Mouse (Mus musculus): ENCODE measurements at regions not wholly inside any gene's neighbourhood (a gene's known extent, or its start where the extent isn't known, plus 50 kb on each side); places are given as distances from the start of the nearest gene placed in this dataset.
"Not testable (repeated sequence)": the region's sequence is repeated elsewhere in the genome, so short reads cannot be mapped to it uniquely, and the experiment has no call there.

- no peaks in the 10 kb centered on the region for H3K36me3 ChIP-seq (ENCODE audit: insufficient read depth, low read length)
- 84% methylated on average over 6 of the region's 6 CpGs for WGBS
- TF ChIP-seq CTCF (IDR thresholded peaks at IDR 0.05) = no peak
- DNase-seq (ENCODE audit: low spot score) (no peak), ATAC-seq (ENCODE audit: low FRiP score) (no peak)
- no peak overlapping the region for H3K27ac ChIP-seq (ENCODE audit: low read depth, low read length)
- H3K27me3 ChIP-seq (ENCODE audit: insufficient read depth, low read length) = no peaks in the 10 kb centered on the region
- no peak overlapping the region for H3K4me2 ChIP-seq (ENCODE audit: low read depth, low read length, poor library complexity, severe bottlenecking)
- H3K9me3 ChIP-seq (ENCODE audit: low read length) = no peaks in the 10 kb centered on the region
- H3K4me1 ChIP-seq (ENCODE audit: insufficient read depth, low read length) = no peaks in the 10 kb centered on the region
- no peak overlapping the region for H3K4me3 ChIP-seq (ENCODE audit: low read depth, low read length)
- H3K9ac ChIP-seq (replicated peaks; ENCODE audit: low read length, poor library complexity, severe bottlenecking) = no peak overlapping the region
Observed at GRCm38 (mm10) chr14:89642836-89643235, 1171.6 kb upstream of the Pcdh20 start.

- Histone ChIP-seq H3K9ac (replicated peaks; ENCODE audit: low read length, poor library complexity, severe bottlenecking) (no peak overlapping the region), H3K36me3 (ENCODE audit: insufficient read depth, low read length) (no peaks in the 10 kb centered on the region), H3K4me2 (ENCODE audit: low read depth, low read length, poor library complexity, severe bottlenecking) (no peak overlapping the region), H3K4me1 (ENCODE audit: insufficient read depth, low read length) (no peaks in the 10 kb centered on the region), H3K27ac (ENCODE audit: low read depth, low read length) (no peak overlapping the region), H3K27me3 (ENCODE audit: insufficient read depth, low read length) (no peaks in the 10 kb centered on the region), H3K4me3 (ENCODE audit: low read depth, low read length) (no peak overlapping the region), H3K9me3 (ENCODE audit: low read length) (no peaks in the 10 kb centered on the region)
- no peak; the same call in 1 of the 2 replicates for ATAC-seq (ENCODE audit: low FRiP score)
- DNase-seq (ENCODE audit: low spot score) = no peak
- 63% methylated on average over 6 of the region's 6 CpGs for WGBS
- TF ChIP-seq CTCF (IDR thresholded peaks at IDR 0.05) = no peak
Observed at GRCm38 (mm10) chr14:89639322-89639721, 1168.1 kb upstream of the Pcdh20 start.

GRCm38 (mm10) chr14:89636689-89637088 is 1165.5 kb upstream of the Pcdh20 start:
- WGBS = 62% methylated on average over 2 of the region's 2 CpGs
- Histone ChIP-seq H3K4me1 (ENCODE audit: insufficient read depth, low read length) (no peaks in the 10 kb centered on the region), H3K27me3 (ENCODE audit: insufficient read depth, low read length) (no peaks in the 10 kb centered on the region), H3K27ac (ENCODE audit: low read depth, low read length) (no peak overlapping the region), H3K36me3 (ENCODE audit: insufficient read depth, low read length) (no peaks in the 10 kb centered on the region), H3K9ac (replicated peaks; ENCODE audit: low read length, poor library complexity, severe bottlenecking) (no peak overlapping the region), H3K4me2 (ENCODE audit: low read depth, low read length, poor library complexity, severe bottlenecking) (no peak overlapping the region), H3K4me3 (ENCODE audit: low read depth, low read length) (no peak overlapping the region), H3K9me3 (ENCODE audit: low read length) (no peaks in the 10 kb centered on the region)
- no peak for TF ChIP-seq CTCF (IDR thresholded peaks at IDR 0.05)
- ATAC-seq (ENCODE audit: low FRiP score) (no peak), DNase-seq (ENCODE audit: low spot score) (no peak)

- Histone ChIP-seq H3K9ac (replicated peaks; ENCODE audit: low read length, poor library complexity, severe bottlenecking) (no peak overlapping the region), H3K27ac (ENCODE audit: low read depth, low read length) (no peak overlapping the region), H3K36me3 (ENCODE audit: insufficient read depth, low read length) (no peaks in the 10 kb centered on the region), H3K4me2 (ENCODE audit: low read depth, low read length, poor library complexity, severe bottlenecking) (no peak overlapping the region), H3K27me3 (ENCODE audit: insufficient read depth, low read length) (no peaks in the 10 kb centered on the region), H3K4me3 (ENCODE audit: low read depth, low read length) (no peak overlapping the region), H3K9me3 (ENCODE audit: low read length) (no peaks in the 10 kb centered on the region), H3K4me1 (ENCODE audit: insufficient read depth, low read length) (no peaks in the 10 kb centered on the region)
- TF ChIP-seq CTCF (IDR thresholded peaks at IDR 0.05) = no peak
- DNase-seq (ENCODE audit: low spot score) (no peak), ATAC-seq (ENCODE audit: low FRiP score) (no peak)
- 22% methylated on average over 1 of the region's 1 CpGs for WGBS
Observed at GRCm38 (mm10) chr14:89634559-89635124, 1163.4 kb upstream of the Pcdh20 start.

GRCm38 (mm10) chr14:89633654-89634053 is 1162.5 kb upstream of the Pcdh20 start:
- DNase-seq (ENCODE audit: low spot score) = no peak
- Histone ChIP-seq H3K4me1 (ENCODE audit: insufficient read depth, low read length) (no peaks in the 10 kb centered on the region), H3K27me3 (ENCODE audit: insufficient read depth, low read length) (no peaks in the 10 kb centered on the region), H3K27ac (ENCODE audit: low read depth, low read length) (no peak overlapping the region), H3K4me2 (ENCODE audit: low read depth, low read length, poor library complexity, severe bottlenecking) (no peak overlapping the region), H3K36me3 (ENCODE audit: insufficient read depth, low read length) (no peaks in the 10 kb centered on the region), H3K9me3 (ENCODE audit: low read length) (no peaks in the 10 kb centered on the region), H3K9ac (replicated peaks; ENCODE audit: low read length, poor library complexity, severe bottlenecking) (no peak overlapping the region), H3K4me3 (ENCODE audit: low read depth, low read length) (no peak overlapping the region)
- TF ChIP-seq CTCF (IDR thresholded peaks at IDR 0.05) = no peak
- WGBS = 98% methylated on average over 1 of the region's 1 CpGs
- ATAC-seq (ENCODE audit: low FRiP score) = no peak

- no peaks in the 10 kb centered on the region for H3K4me1 ChIP-seq (ENCODE audit: insufficient read depth, low read length)
- 65% methylated on average over 2 of the region's 2 CpGs for WGBS
- no peak overlapping the region for H3K9ac ChIP-seq (replicated peaks; ENCODE audit: low read length, poor library complexity, severe bottlenecking)
- DNase-seq (ENCODE audit: low spot score) (no peak), ATAC-seq (ENCODE audit: low FRiP score) (no peak)
- H3K4me3 ChIP-seq (ENCODE audit: low read depth, low read length) = no peak overlapping the region
- H3K36me3 ChIP-seq (ENCODE audit: insufficient read depth, low read length) = no peaks in the 10 kb centered on the region
- no peak overlapping the region for H3K4me2 ChIP-seq (ENCODE audit: low read depth, low read length, poor library complexity, severe bottlenecking)
- no peak for TF ChIP-seq CTCF (IDR thresholded peaks at IDR 0.05)
- no peak overlapping the region for H3K27ac ChIP-seq (ENCODE audit: low read depth, low read length)
- no peaks in the 10 kb centered on the region for H3K27me3 ChIP-seq (ENCODE audit: insufficient read depth, low read length)
- H3K9me3 ChIP-seq (ENCODE audit: low read length) = no peaks in the 10 kb centered on the region
Observed at GRCm38 (mm10) chr14:89610670-89611069, 1139.5 kb upstream of the Pcdh20 start.

- H3K9ac ChIP-seq (replicated peaks; ENCODE audit: low read length, poor library complexity, severe bottlenecking) = not testable (repeated sequence)
Observed at GRCm38 (mm10) chr14:89609666-89610448, 1138.7 kb upstream of the Pcdh20 start.

More at GRCm38 (mm10) chr14:89609666-89610448, 1138.7 kb upstream of the Pcdh20 start:
- H3K4me3 ChIP-seq (ENCODE audit: low read depth, low read length); H3K36me3 ChIP-seq (ENCODE audit: insufficient read depth, low read length); H3K4me1 ChIP-seq (ENCODE audit: insufficient read depth, low read length); DNase-seq (ENCODE audit: low spot score); H3K27me3 ChIP-seq (ENCODE audit: insufficient read depth, low read length); H3K27ac ChIP-seq (ENCODE audit: low read depth, low read length); H3K9me3 ChIP-seq (ENCODE audit: low read length); H3K4me2 ChIP-seq (ENCODE audit: low read depth, low read length, poor library complexity, severe bottlenecking); ATAC-seq (ENCODE audit: low FRiP score): not testable (repeated sequence)
- WGBS = 62% methylated on average over 9 of the region's 10 CpGs
